Mouse (Mus musculus): ENCODE results near the gene Cdc40. TPM values are rescaled to one million over a fixed set of nuclear protein-coding genes. Genes with fewer than 3 reads are reported as not detected.

Gene Cdc40
- total and polyA plus RNA-seq, 3 experiments: 7.1 to 84.7 (median 25.7) TPM

GRCm38 (mm10) chr10:40855616-40856015 lies 27.5 kb downstream of the Cdc40 start:
- TF ChIP-seq POLR2AphosphoS5 (IDR thresholded peaks at IDR 0.05; ENCODE audit: insufficient replicate concordance, low read depth, low read length): no peak
- TF ChIP-seq TAL1 (conservative IDR thresholded peaks at IDR 0.05; ENCODE audit: low read depth, low read length): no peak
- TF ChIP-seq GATA1 (IDR thresholded peaks at IDR 0.05; ENCODE audit: borderline replicate concordance, low read length): no peak
- no peak for TF ChIP-seq GATA2 (IDR thresholded peaks at IDR 0.05; ENCODE audit: borderline replicate concordance, low read depth, low read length)
- no peak for TF ChIP-seq CTCF (IDR thresholded peaks at IDR 0.05; ENCODE audit: low read depth, low read length)
- Histone ChIP-seq H3K4me3 (ENCODE audit: low read depth, low read length) (no peak overlapping the region), H3K27me3 (ENCODE audit: insufficient read depth, low read length) (no peaks in the 10 kb centered on the region), H3K4me1 (ENCODE audit: insufficient read depth, low read depth, low read length) (peaks cover 6% of the 10 kb centered on the region), H3K9me3 (replicated peaks) (no peaks in the 10 kb centered on the region), H3K36me3 (replicated peaks) (peaks cover 47% of the 10 kb centered on the region)
- DNase-seq (ENCODE audit: low spot score): no peak
- no peak for ATAC-seq (ENCODE audit: extremely low read depth, insufficient number of reproducible peaks, low FRiP score, poor library complexity, severe bottlenecking)

DNA sequence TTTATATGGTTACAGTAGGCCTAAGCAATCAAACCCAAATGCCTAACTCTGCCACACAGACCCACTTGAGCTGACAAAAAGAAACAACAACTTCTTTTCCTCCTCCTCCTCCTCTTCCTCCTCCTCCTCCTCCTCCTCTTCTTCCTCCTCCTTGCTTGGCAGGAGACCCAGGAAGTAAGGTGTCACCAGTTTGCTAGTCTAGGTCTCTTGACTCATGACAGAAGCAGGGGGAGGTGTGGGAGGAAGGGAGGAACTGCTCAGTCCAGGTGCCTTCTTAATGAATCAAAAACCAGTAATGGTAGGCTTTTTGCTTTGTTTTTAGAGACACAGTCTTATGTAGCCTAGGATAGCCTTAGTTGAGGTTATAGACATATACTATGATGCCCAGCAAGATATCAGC lies 32.0 kb downstream of the Cdc40 start:
- no peaks in the 10 kb centered on the region for H3K9me3 ChIP-seq (replicated peaks)
- peaks cover 63% of the 10 kb centered on the region for H3K36me3 ChIP-seq (replicated peaks)
- peaks cover 10% of the 10 kb centered on the region for H3K4me1 ChIP-seq (ENCODE audit: insufficient read depth, low read depth, low read length)
- no peaks in the 10 kb centered on the region for H3K27me3 ChIP-seq (ENCODE audit: insufficient read depth, low read length)
- TF ChIP-seq CTCF (IDR thresholded peaks at IDR 0.05; ENCODE audit: low read depth, low read length): no peak
- no peak for TF ChIP-seq TAL1 (conservative IDR thresholded peaks at IDR 0.05; ENCODE audit: low read depth, low read length)
- TF ChIP-seq GATA2 (IDR thresholded peaks at IDR 0.05; ENCODE audit: borderline replicate concordance, low read depth, low read length): no peak
- TF ChIP-seq GATA1 (IDR thresholded peaks at IDR 0.05; ENCODE audit: borderline replicate concordance, low read length): no peak
- TF ChIP-seq POLR2AphosphoS5 (IDR thresholded peaks at IDR 0.05; ENCODE audit: insufficient replicate concordance, low read depth, low read length): no peak
- DNase-seq (ENCODE audit: low spot score): no peak
- no peak overlapping the region for H3K4me3 ChIP-seq (ENCODE audit: low read depth, low read length)
- ATAC-seq (ENCODE audit: extremely low read depth, insufficient number of reproducible peaks, low FRiP score, poor library complexity, severe bottlenecking): peak; percentile 68

DNA sequence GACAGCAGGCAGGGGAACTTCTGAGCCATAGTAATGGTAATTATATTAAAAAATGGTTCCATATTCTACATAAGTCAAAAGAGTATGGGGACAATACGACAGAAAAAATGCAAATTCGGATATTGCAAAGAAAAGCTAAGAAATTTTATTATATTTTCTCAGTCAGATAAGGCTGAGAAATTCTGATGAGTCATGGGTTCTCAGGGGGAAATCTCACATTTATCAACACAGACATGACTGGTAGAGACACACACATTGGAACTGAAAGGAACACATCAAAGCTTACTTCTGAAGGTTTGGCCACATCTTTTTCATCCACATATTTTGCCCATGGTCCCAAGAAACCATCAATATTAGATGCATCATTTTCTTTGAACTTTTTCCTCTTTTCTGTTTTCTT lies 32.5 kb downstream of the Cdc40 start:
- Histone ChIP-seq H3K4me3 (ENCODE audit: low read depth, low read length) (no peak overlapping the region), H3K27me3 (ENCODE audit: insufficient read depth, low read length) (no peaks in the 10 kb centered on the region), H3K9me3 (replicated peaks) (no peaks in the 10 kb centered on the region), H3K36me3 (replicated peaks) (peaks cover 63% of the 10 kb centered on the region), H3K4me1 (ENCODE audit: insufficient read depth, low read depth, low read length) (peaks cover 11% of the 10 kb centered on the region)
- TF ChIP-seq CTCF (IDR thresholded peaks at IDR 0.05; ENCODE audit: low read depth, low read length) (no peak), GATA1 (IDR thresholded peaks at IDR 0.05; ENCODE audit: borderline replicate concordance, low read length) (no peak), TAL1 (conservative IDR thresholded peaks at IDR 0.05; ENCODE audit: low read depth, low read length) (no peak), GATA2 (IDR thresholded peaks at IDR 0.05; ENCODE audit: borderline replicate concordance, low read depth, low read length) (no peak), POLR2AphosphoS5 (IDR thresholded peaks at IDR 0.05; ENCODE audit: insufficient replicate concordance, low read depth, low read length) (no peak)
- ATAC-seq (ENCODE audit: extremely low read depth, insufficient number of reproducible peaks, low FRiP score, poor library complexity, severe bottlenecking) (peak; percentile 49; the same call in 1 of the 2 replicates), DNase-seq (ENCODE audit: low spot score) (no peak)

- DNase-seq (ENCODE audit: low spot score): no peak
- TF ChIP-seq CTCF (IDR thresholded peaks at IDR 0.05; ENCODE audit: low read depth, low read length) (no peak), POLR2AphosphoS5 (IDR thresholded peaks at IDR 0.05; ENCODE audit: insufficient replicate concordance, low read depth, low read length) (no peak), GATA2 (IDR thresholded peaks at IDR 0.05; ENCODE audit: borderline replicate concordance, low read depth, low read length) (no peak), TAL1 (conservative IDR thresholded peaks at IDR 0.05; ENCODE audit: low read depth, low read length) (no peak), GATA1 (IDR thresholded peaks at IDR 0.05; ENCODE audit: borderline replicate concordance, low read length) (no peak)
These were observed 35.8 kb downstream of the Cdc40 start for GRCm38 (mm10) chr10:40847176-40847874.

GRCm38 (mm10) chr10:40845626-40846025 lies 37.5 kb downstream of the Cdc40 start:
- DNase-seq (ENCODE audit: low spot score) (no peak), ATAC-seq (ENCODE audit: extremely low read depth, insufficient number of reproducible peaks, low FRiP score, poor library complexity, severe bottlenecking) (no peak)
- Histone ChIP-seq H3K9me3 (replicated peaks) (no peaks in the 10 kb centered on the region), H3K27me3 (ENCODE audit: insufficient read depth, low read length) (no peaks in the 10 kb centered on the region), H3K36me3 (replicated peaks) (peaks cover 72% of the 10 kb centered on the region), H3K4me1 (ENCODE audit: insufficient read depth, low read depth, low read length) (peaks cover 31% of the 10 kb centered on the region), H3K4me3 (ENCODE audit: low read depth, low read length) (no peak overlapping the region)
- TF ChIP-seq GATA2 (IDR thresholded peaks at IDR 0.05; ENCODE audit: borderline replicate concordance, low read depth, low read length) (no peak), CTCF (IDR thresholded peaks at IDR 0.05; ENCODE audit: low read depth, low read length) (no peak), GATA1 (IDR thresholded peaks at IDR 0.05; ENCODE audit: borderline replicate concordance, low read length) (no peak), POLR2AphosphoS5 (IDR thresholded peaks at IDR 0.05; ENCODE audit: insufficient replicate concordance, low read depth, low read length) (no peak), TAL1 (conservative IDR thresholded peaks at IDR 0.05; ENCODE audit: low read depth, low read length) (no peak)

More at GRCm38 (mm10) chr10:40847176-40847874, 35.8 kb downstream of the Cdc40 start:
- Histone ChIP-seq H3K4me3 (ENCODE audit: low read depth, low read length) (no peak overlapping the region), H3K36me3 (replicated peaks) (peaks cover 63% of the 10 kb centered on the region), H3K4me1 (ENCODE audit: insufficient read depth, low read depth, low read length) (peaks cover 32% of the 10 kb centered on the region), H3K27me3 (ENCODE audit: insufficient read depth, low read length) (no peaks in the 10 kb centered on the region), H3K9me3 (replicated peaks) (no peaks in the 10 kb centered on the region)
- no peak for ATAC-seq (ENCODE audit: extremely low read depth, insufficient number of reproducible peaks, low FRiP score, poor library complexity, severe bottlenecking)

DNA sequence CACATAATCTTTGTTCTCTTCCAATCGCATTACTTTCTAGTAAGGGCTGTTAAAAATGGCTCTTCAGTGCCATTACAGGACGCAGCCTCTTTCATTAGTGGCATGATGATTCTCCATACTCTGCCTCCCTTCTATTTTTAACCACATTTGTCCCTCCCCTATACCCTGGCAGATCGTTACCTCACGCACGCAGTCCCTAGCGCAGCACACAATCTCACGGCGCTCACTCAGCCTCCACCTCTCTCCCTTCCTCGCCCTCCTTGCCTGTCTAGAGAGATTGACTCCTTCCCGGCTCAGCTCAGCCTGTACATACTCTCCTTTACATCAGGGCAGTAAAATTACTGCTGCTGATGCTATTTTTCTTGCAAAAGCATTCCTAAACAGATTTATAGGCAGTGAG lies 38.6 kb downstream of the Cdc40 start:
- DNase-seq (ENCODE audit: low spot score): peak; percentile 59
- no peak for TF ChIP-seq GATA1 (IDR thresholded peaks at IDR 0.05; ENCODE audit: borderline replicate concordance, low read length)
- peak; percentile 97; the same call in 1 of the 2 replicates for TF ChIP-seq GATA2 (IDR thresholded peaks at IDR 0.05; ENCODE audit: borderline replicate concordance, low read depth, low read length)
- TF ChIP-seq POLR2AphosphoS5 (IDR thresholded peaks at IDR 0.05; ENCODE audit: insufficient replicate concordance, low read depth, low read length): no peak
- Histone ChIP-seq H3K36me3 (replicated peaks) (peaks cover 75% of the 10 kb centered on the region), H3K27me3 (ENCODE audit: insufficient read depth, low read length) (no peaks in the 10 kb centered on the region), H3K4me3 (ENCODE audit: low read depth, low read length) (peak overlapping the region; percentile 51; the same call in 1 of the 2 replicates), H3K4me1 (ENCODE audit: insufficient read depth, low read depth, low read length) (peaks cover 27% of the 10 kb centered on the region), H3K9me3 (replicated peaks) (no peaks in the 10 kb centered on the region)
- peak; percentile 95 for ATAC-seq (ENCODE audit: extremely low read depth, insufficient number of reproducible peaks, low FRiP score, poor library complexity, severe bottlenecking)

Data from G1E (cell line).